Comparison of ENCODE assay signal across 20 mouse cellular contexts in genomic region chr5:100312391-100312790, GRCm38 (mm10).
"Had no signal": no experiment of that assay in that cellular context is flagged by ENCODE, and none has a peak within 500 bp of the region (broad histone marks: within the 10 kb centered on the region; RNA-seq: fewer than 3 reads in every experiment).

No protein-coding gene starts in this region.

- H3K4me2 ChIP-seq: liver, embryonic 15.5 days; lung, embryonic 15.5 days; midbrain, embryonic 13.5 days; neural tube, embryonic 13.5 days; neural tube, embryonic 15.5 days had no signal

- DNase-seq: liver, postnatal 0 days; lung, adult 2 months; lung, postnatal 10 days; lung, postnatal 4 days; retina, postnatal 1 day; right cerebral cortex, adult 18-20 months; right cerebral cortex, postnatal 25 days; right cerebral cortex, postnatal 4 days; spleen, adult 18-20 months; thymus, adult 18-20 months; thymus, postnatal 14 days; thymus, postnatal 36 days had no signal

- H3K27ac ChIP-seq: liver, embryonic 15.5 days; lung, embryonic 15.5 days; midbrain, embryonic 10.5 days; midbrain, embryonic 13.5 days; neural tube, embryonic 13.5 days; neural tube, embryonic 15.5 days had no signal

- H3K4me1 ChIP-seq: liver, embryonic 15.5 days; lung, embryonic 15.5 days; midbrain, embryonic 10.5 days; neural tube, embryonic 13.5 days; neural tube, embryonic 15.5 days had no signal

- H3K27me3 ChIP-seq: liver, embryonic 15.5 days; midbrain, embryonic 13.5 days; neural tube, embryonic 13.5 days; neural tube, embryonic 15.5 days had no signal

- ATAC-seq: liver, postnatal 0 days; midbrain, embryonic 13.5 days; midbrain, embryonic 16.5 days had no signal

- H3K4me3 ChIP-seq: liver, embryonic 15.5 days; lung, embryonic 15.5 days; midbrain, embryonic 10.5 days; midbrain, embryonic 13.5 days; myocyte; neural tube, embryonic 13.5 days; neural tube, embryonic 15.5 days had no signal

- H3K36me3 ChIP-seq: liver, embryonic 15.5 days; lung, embryonic 15.5 days; midbrain, embryonic 10.5 days; midbrain, embryonic 13.5 days; neural tube, embryonic 13.5 days; neural tube, embryonic 15.5 days had no signal

- H3K9me3 ChIP-seq: liver, embryonic 15.5 days; lung, embryonic 15.5 days; midbrain, embryonic 10.5 days; midbrain, embryonic 13.5 days; neural tube, embryonic 13.5 days; neural tube, embryonic 15.5 days had no signal

- H3K9ac ChIP-seq: liver, embryonic 15.5 days; liver, postnatal 0 days; lung, embryonic 15.5 days; midbrain, embryonic 13.5 days; neural tube, embryonic 13.5 days; neural tube, embryonic 15.5 days had no signal
